Mouse (Mus musculus): ENCODE data around the gene Fgg. TPM values are rescaled to one million over a fixed set of nuclear protein-coding genes. Genes with fewer than 3 reads are reported as not detected.

Fgg gene
- total RNA-seq, 2 experiments from 2014 or later, result not detected

- no peak for ATAC-seq (replicated peaks; ENCODE audit: low FRiP score, low TSS enrichment, poor library complexity, severe bottlenecking)
Measured at GRCm38 (mm10) chr3:83025036-83025435, 17.5 kb downstream of the Fgg start.

- ATAC-seq (replicated peaks; ENCODE audit: low FRiP score, low TSS enrichment, poor library complexity, severe bottlenecking), result no peak
Measured at GRCm38 (mm10) chr3:83025475-83026301, 18.2 kb downstream of the Fgg start, which contains the start of gene Fga. Gene Fga (plus strand): TSS chr3:83026076.

- ATAC-seq (replicated peaks; ENCODE audit: low FRiP score, low TSS enrichment, poor library complexity, severe bottlenecking), result no peak
Measured at GRCm38 (mm10) chr3:83027546-83028251, 20.2 kb downstream of the Fgg start.

GRCm38 (mm10) chr3:83030331-83030730 lies 22.8 kb downstream of the Fgg start:
- no peak for ATAC-seq (replicated peaks; ENCODE audit: low FRiP score, low TSS enrichment, poor library complexity, severe bottlenecking)

- ATAC-seq (replicated peaks; ENCODE audit: low FRiP score, low TSS enrichment, poor library complexity, severe bottlenecking), result no peak
Measured at GRCm38 (mm10) chr3:83032746-83033308, 25.3 kb downstream of the Fgg start.

GRCm38 (mm10) chr3:83033801-83034200 lies 26.3 kb downstream of the Fgg start:
- ATAC-seq (replicated peaks; ENCODE audit: low FRiP score, low TSS enrichment, poor library complexity, severe bottlenecking), result no peak

- ATAC-seq (replicated peaks; ENCODE audit: low FRiP score, low TSS enrichment, poor library complexity, severe bottlenecking), result no peak
Measured at GRCm38 (mm10) chr3:83038865-83039264, 31.3 kb downstream of the Fgg start.

GRCm38 (mm10) chr3:83039666-83040065 lies 32.1 kb downstream of the Fgg start:
- no peak for ATAC-seq (replicated peaks; ENCODE audit: low FRiP score, low TSS enrichment, poor library complexity, severe bottlenecking)

- no peak for ATAC-seq (replicated peaks; ENCODE audit: low FRiP score, low TSS enrichment, poor library complexity, severe bottlenecking)
Measured at GRCm38 (mm10) chr3:83042451-83042850, 34.9 kb downstream of the Fgg start.

GRCm38 (mm10) chr3:83046649-83047048 lies 39.1 kb downstream of the Fgg start:
- no peak for ATAC-seq (replicated peaks; ENCODE audit: low FRiP score, low TSS enrichment, poor library complexity, severe bottlenecking)

GRCm38 (mm10) chr3:83049680-83050079 lies 42.2 kb downstream of the Fgg start, which contains the start of gene Fgb:
Gene Fgb (minus strand): TSS chr3:83049863.
- ATAC-seq (replicated peaks; ENCODE audit: low FRiP score, low TSS enrichment, poor library complexity, severe bottlenecking), result no peak

- no peak for ATAC-seq (replicated peaks; ENCODE audit: low FRiP score, low TSS enrichment, poor library complexity, severe bottlenecking)
Measured at GRCm38 (mm10) chr3:83050661-83051060, 43.1 kb downstream of the Fgg start.

- no peak for ATAC-seq (replicated peaks; ENCODE audit: low FRiP score, low TSS enrichment, poor library complexity, severe bottlenecking)
Measured at GRCm38 (mm10) chr3:83052102-83052501, 44.6 kb downstream of the Fgg start.

GRCm38 (mm10) chr3:83053126-83053525 lies 45.6 kb downstream of the Fgg start:
- ATAC-seq (replicated peaks; ENCODE audit: low FRiP score, low TSS enrichment, poor library complexity, severe bottlenecking), result no peak

GRCm38 (mm10) chr3:83053758-83054157 lies 46.2 kb downstream of the Fgg start:
- 0 out of 2 replicates have a peak, but pooled peaks have one; percentile 38 for ATAC-seq (replicated peaks; ENCODE audit: low FRiP score, low TSS enrichment, poor library complexity, severe bottlenecking)

- no peak for ATAC-seq (replicated peaks; ENCODE audit: low FRiP score, low TSS enrichment, poor library complexity, severe bottlenecking)
Measured at GRCm38 (mm10) chr3:83054759-83055158, 47.2 kb downstream of the Fgg start.

- peak; percentile 96 for ATAC-seq (replicated peaks; ENCODE audit: low FRiP score, low TSS enrichment, poor library complexity, severe bottlenecking)
Measured at GRCm38 (mm10) chr3:83055281-83056038, 47.9 kb downstream of the Fgg start, which contains the start of gene Plrg1. Gene Plrg1 (plus strand): TSS chr3:83055522.

GRCm38 (mm10) chr3:83057046-83057445 lies 49.5 kb downstream of the Fgg start:
- ATAC-seq (replicated peaks; ENCODE audit: low FRiP score, low TSS enrichment, poor library complexity, severe bottlenecking), result no peak

All from megakaryocyte-erythroid progenitor cell, adult 5-6 weeks (primary cell).